Mouse (Mus musculus) MEL (cell line): ENCODE results near the gene Pgm3. TPM values are rescaled to one million over a fixed set of nuclear protein-coding genes. Genes with fewer than 3 reads are reported as not detected.

Source experiments
- DNase-seq: peaks from one replicate; pipeline ENCODE4 v3.0.0; 2011; ENCODE audit warnings: low read depth, low spot score
- H3K27ac ChIP-seq: 2 replicates; pipeline ENCODE4 v1.5.1; 2012; ENCODE audit warnings: low read depth, mild to moderate bottlenecking, control low read depth, low read length, moderate library complexity; ENCODE audit not compliant: control insufficient read depth
- H3K27me3 ChIP-seq, 2 experiments: fragments of 150-350 bp in 1 of 2; sonication (generic) in 1 of 2; 2 replicates each; pipeline ENCODE4 v1.6.1; 2012; ENCODE audit warnings: low read length in 2 of 2, mild to moderate bottlenecking in 2 of 2, improper control_type of control experiment in 1 of 2, moderate library complexity in 1 of 2; ENCODE audit not compliant: insufficient read depth in 2 of 2, control insufficient read depth in 1 of 2
- H3K36me3 ChIP-seq, 2 experiments: 2 replicates each; pipeline ENCODE4 v1.6.1; 2012 to 2014; ENCODE audit warnings: low read length in 2 of 2, improper control_type of control experiment in 1 of 2, inconsistent platforms in 1 of 2, mild to moderate bottlenecking in 1 of 2; ENCODE audit not compliant: insufficient read depth in 2 of 2, control insufficient read depth in 1 of 2
- H3K4me1 ChIP-seq, 2 experiments: fragments of 150-350 bp in 1 of 2; sonication (generic) in 1 of 2; 2 replicates each; pipeline ENCODE4 v1.6.1; 2012; ENCODE audit warnings: low read length in 2 of 2, improper control_type of control experiment in 1 of 2, mild to moderate bottlenecking in 1 of 2; ENCODE audit not compliant: insufficient read depth in 2 of 2, control insufficient read depth in 1 of 2
- H3K4me3 ChIP-seq, 2 experiments: fragments of 150-350 bp in 1 of 2; sonication (generic) in 1 of 2; 2 replicates each; pipeline ENCODE4 v1.5.1; 2012; ENCODE audit warnings: low read depth in 2 of 2, low read length in 2 of 2, mild to moderate bottlenecking in 2 of 2, moderate library complexity in 2 of 2, control low read depth in 1 of 2, improper control_type of control experiment in 1 of 2; ENCODE audit not compliant: control insufficient read depth in 1 of 2, insufficient read depth in 1 of 2
- H3K79me2 ChIP-seq: 2 replicates; pipeline ENCODE4 v1.6.1; 2012; ENCODE audit warnings: mild to moderate bottlenecking, low read length, moderate library complexity; ENCODE audit not compliant: control insufficient read depth, poor library complexity, insufficient read depth
- H3K9ac ChIP-seq: 2 replicates; pipeline ENCODE4 v1.6.1; 2012; ENCODE audit warnings: low read depth, mild to moderate bottlenecking, control low read depth, low read length, moderate library complexity; ENCODE audit not compliant: control insufficient read depth, poor library complexity, severe bottlenecking
- H3K9me3 ChIP-seq: fragments of 150-350 bp; sonication (generic); replicated peaks from 2 replicates; pipeline ENCODE4 v1.6.1; 2012; ENCODE audit warnings: mild to moderate bottlenecking, low read length, improper control_type of control experiment, moderate library complexity; ENCODE audit not compliant: insufficient read depth
- CHD2 ChIP-seq: IDR thresholded peaks from 2 replicates; pipeline ENCODE4 v1.6.1; 2011; ENCODE audit warnings: low read length, improper control_type of control experiment
- CTCF ChIP-seq, 3 experiments: IDR thresholded peaks in 2 of 3; conservative IDR thresholded peaks in 1 of 3; 2 replicates each; pipeline ENCODE4 v1.5.1; 2011 to 2012; ENCODE audit warnings: low read length in 3 of 3, low read depth in 2 of 3, mild to moderate bottlenecking in 2 of 3, improper control_type of control experiment in 1 of 3, inconsistent platforms in 1 of 3, mixed read lengths in 1 of 3, moderate library complexity in 1 of 3; ENCODE audit not compliant: control insufficient read depth in 1 of 3, insufficient read depth in 1 of 3, poor library complexity in 1 of 3, severe bottlenecking in 1 of 3
- HCFC1 ChIP-seq: IDR thresholded peaks from 2 replicates; pipeline ENCODE4 v1.6.1; 2012; ENCODE audit warnings: low read depth, mild to moderate bottlenecking, inconsistent platforms, low read length, improper control_type of control experiment, moderate library complexity
- MAFK ChIP-seq: IDR thresholded peaks from 2 replicates; pipeline ENCODE4 v1.6.1; 2011; ENCODE audit warnings: low read depth, mild to moderate bottlenecking, low read length, improper control_type of control experiment, borderline replicate concordance
- MAZ ChIP-seq: IDR thresholded peaks from 2 replicates; pipeline ENCODE4 v1.6.1; 2012; ENCODE audit warnings: low read depth, mild to moderate bottlenecking, inconsistent platforms, low read length, improper control_type of control experiment
- MEF2A ChIP-seq: IDR thresholded peaks from 2 replicates; pipeline ENCODE4 v1.6.1; 2014; ENCODE audit warnings: low read depth, mild to moderate bottlenecking, inconsistent platforms, low read length, improper control_type of control experiment; ENCODE audit not compliant: poor library complexity, insufficient replicate concordance, severe bottlenecking; ENCODE audit errors: extremely low read depth
- MXI1 ChIP-seq: IDR thresholded peaks from 2 replicates; pipeline ENCODE4 v1.6.1; 2011; ENCODE audit warnings: mild to moderate bottlenecking, low read depth, low read length, improper control_type of control experiment
- MYC ChIP-seq: IDR thresholded peaks from 2 replicates; pipeline ENCODE4 v1.6.1; 2011; ENCODE audit warnings: low read depth, mild to moderate bottlenecking, low read length, improper control_type of control experiment, moderate library complexity
- POLR2AphosphoS2 ChIP-seq: IDR thresholded peaks from 2 replicates; pipeline ENCODE4 v1.6.1; 2011; ENCODE audit warnings: low read length, improper control_type of control experiment
- POLR2AphosphoS5 ChIP-seq: IDR thresholded peaks from 2 replicates; pipeline ENCODE4 v1.6.1; 2012; ENCODE audit warnings: low read depth, borderline replicate concordance, mild to moderate bottlenecking, inconsistent platforms, low read length, moderate library complexity, mixed read lengths
- RAD21 ChIP-seq: IDR thresholded peaks from 2 replicates; pipeline ENCODE4 v1.6.1; 2011; ENCODE audit warnings: mild to moderate bottlenecking, low read depth, low read length, improper control_type of control experiment
- SMC3 ChIP-seq: IDR thresholded peaks from 2 replicates; pipeline ENCODE4 v1.6.1; 2011; ENCODE audit warnings: low read depth, low read length, improper control_type of control experiment
- TAL1 ChIP-seq: IDR thresholded peaks from 2 replicates; pipeline ENCODE4 v1.6.1; 2012; ENCODE audit warnings: mild to moderate bottlenecking, inconsistent platforms, low read length, moderate library complexity, mixed read lengths
- TBP ChIP-seq: IDR thresholded peaks from 2 replicates; pipeline ENCODE4 v1.8.0; 2011; ENCODE audit warnings: low read depth, low read length, improper control_type of control experiment
- TCF12 ChIP-seq: IDR thresholded peaks from 2 replicates; pipeline ENCODE4 v1.6.1; 2014; ENCODE audit warnings: low read depth, mild to moderate bottlenecking, inconsistent platforms, low read length, improper control_type of control experiment, moderate library complexity
- UBTF ChIP-seq: IDR thresholded peaks from 2 replicates; pipeline ENCODE4 v1.6.1; 2012; ENCODE audit warnings: low read depth, mild to moderate bottlenecking, inconsistent platforms, low read length, improper control_type of control experiment, moderate library complexity, borderline replicate concordance; ENCODE audit not compliant: insufficient read depth
- ZC3H11A ChIP-seq: IDR thresholded peaks from 2 replicates; pipeline ENCODE4 v1.6.1; 2012; ENCODE audit warnings: low read depth, mild to moderate bottlenecking, inconsistent platforms, low read length, improper control_type of control experiment
- ZMIZ1 ChIP-seq: IDR thresholded peaks from 2 replicates; pipeline ENCODE4 v1.6.1; 2012; ENCODE audit warnings: low read depth, mild to moderate bottlenecking, inconsistent platforms, low read length, improper control_type of control experiment, moderate library complexity
- polyA plus RNA-seq, 2 experiments: library from polyadenylated mRNA; stranded (reverse) in 1 of 2; unstranded in 1 of 2; fragments of >175 nt in 1 of 2; fragments of >200 nt in 1 of 2; gene quantifications; 2 replicates each; pipeline versions ENCODE4 v1.2.1 to v1.2.4; 2012; ENCODE audit warnings: low replicate concordance in 2 of 2, low read depth in 1 of 2; ENCODE audit not compliant: insufficient read length in 2 of 2, insufficient read depth in 1 of 2, missing spikeins in 1 of 2
- total RNA-seq: library from RNA; depleted of rRNA; stranded (reverse); fragments of 300-350 nt; gene quantifications from 2 replicates; pipeline ENCODE4 v1.2.3, GENCODE M21; 2012

Pgm3 gene
- total and polyA plus RNA-seq, 3 experiments = 10.2 to 10.9 TPM; not detected in 1

DNA sequence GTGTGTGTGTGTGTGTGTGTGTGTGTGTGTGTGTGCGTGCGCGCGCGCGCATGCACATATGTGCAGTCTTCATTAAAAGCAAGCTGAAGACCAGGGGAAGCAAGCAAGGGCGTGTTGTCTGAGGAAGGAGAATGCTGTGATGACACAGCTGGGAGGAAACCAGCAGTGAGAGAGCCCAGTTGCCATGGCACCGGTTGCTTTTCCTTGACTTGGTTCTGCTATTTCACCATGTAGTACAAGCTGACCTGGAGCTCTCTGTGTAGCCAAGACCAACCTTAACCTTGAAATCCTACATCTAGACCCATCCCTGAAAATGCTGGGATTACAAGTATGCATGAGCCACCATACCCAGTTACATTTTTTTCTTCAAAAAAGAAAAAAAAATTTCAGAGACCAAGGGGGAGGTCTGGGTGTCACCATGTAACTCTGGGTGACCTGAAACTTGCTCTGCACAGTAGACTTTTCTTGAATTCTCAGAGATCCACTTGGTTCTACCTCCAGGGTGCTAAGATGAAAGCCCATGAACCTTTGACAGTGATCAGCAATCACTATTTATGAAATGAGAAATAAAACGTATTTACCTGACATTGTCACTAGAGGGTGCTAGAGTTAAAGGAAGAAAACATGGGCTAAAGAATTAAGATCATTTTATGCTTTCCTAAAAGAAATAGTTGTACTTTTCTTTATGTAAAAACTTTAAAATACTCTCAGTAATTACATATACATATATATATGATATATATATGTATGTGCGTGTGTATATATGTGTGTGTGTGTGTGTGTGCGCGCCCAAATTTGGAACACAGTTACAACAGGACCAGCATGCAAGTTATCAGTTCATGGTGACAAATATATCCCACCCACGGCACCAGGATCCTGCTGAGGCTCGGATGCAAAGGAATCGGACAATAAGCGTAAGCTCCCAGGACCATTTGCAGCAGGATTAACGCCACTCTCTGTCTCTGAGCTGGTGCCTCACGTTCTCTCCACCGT, 21.3 kb upstream of the Pgm3 start:
- peak; percentile 42 for DNase-seq
- H3K27ac ChIP-seq = no peak overlapping the region
- no peaks in the 10 kb centered on the region for H3K9me3 ChIP-seq

GRCm38 (mm10) chr9:86587019-86587795, 15.6 kb upstream of the Pgm3 start:
- DNase-seq = no peak
- Histone ChIP-seq H3K36me3 (peaks cover 0 to 6% of the 10 kb centered on the region in 2 experiments; a peak in 2 of 4 replicates), H3K4me3 (no peak overlapping the region)
- TF ChIP-seq POLR2AphosphoS5 (no peak), TBP (no peak), UBTF (no peak), HCFC1 (no peak), TCF12 (no peak), CHD2 (no peak), ZC3H11A (no peak), MAZ (no peak), POLR2AphosphoS2 (no peak), MXI1 (no peak), TAL1 (no peak), MAFK (no peak)
- TF ChIP-seq, all 39 proteins: peak for 0
- no peaks in the 10 kb centered on the region for H3K9me3 ChIP-seq
- no peak overlapping the region for H3K27ac ChIP-seq
- no peak overlapping the region for H3K9ac ChIP-seq
- H3K27me3 ChIP-seq = no peaks in the 10 kb centered on the region
- H3K4me1 ChIP-seq = no peaks in the 10 kb centered on the region
- no peaks in the 10 kb centered on the region for H3K79me2 ChIP-seq

More for the DNA sequence above, 21.3 kb upstream of the Pgm3 start:
- H3K9ac ChIP-seq = no peak overlapping the region
- TF ChIP-seq CTCF (IDR thresholded peaks at IDR 0.05 in 2 of 3, conservative IDR thresholded peaks at IDR 0.05 in 1 of 3; ENCODE audit: control insufficient read depth in 1 of 3, insufficient read depth in 1 of 3, low read depth in 2 of 3, low read length in 3 of 3, poor library complexity in 1 of 3, severe bottlenecking in 1 of 3) (peak in 2 of 3 experiments; percentile 30 to 64; a peak in 3 of 6 replicates), MYC (no peak), ZMIZ1 (no peak), ZC3H11A (peak; percentile 17; the same call in 1 of the 2 replicates), SMC3 (peak; percentile 59), RAD21 (peak; percentile 73), MEF2A (no peak)
- H3K4me3 ChIP-seq = no peak overlapping the region
- H3K4me1 ChIP-seq = no peaks in the 10 kb centered on the region
- H3K79me2 ChIP-seq = no peaks in the 10 kb centered on the region
- H3K36me3 ChIP-seq = peaks cover 0 to 12% of the 10 kb centered on the region in 2 experiments; a peak in 2 of 4 replicates
- no peaks in the 10 kb centered on the region for H3K27me3 ChIP-seq
